Mouse (Mus musculus) central nervous system, embryonic 11.5 days (tissue): ENCODE data around the gene Il15. TPM values are rescaled to one million over a fixed set of nuclear protein-coding genes. Genes with fewer than 3 reads are reported as not detected.

Source experiments
- polyA plus RNA-seq: library from polyadenylated mRNA; depleted of rRNA; stranded (reverse); fragments of >200 nt; gene quantifications from 2 replicates; pipeline ENCODE4 v1.2.3, GENCODE M21; 2012; rRNA removed

The Il15 gene
- 1.6 and 2.4 TPM in 2 replicates for polyA plus RNA-seq

GRCm38 (mm10) chr8:82402686-82403330 is at the start of gene Il15:
Il15 (minus strand) TSS chr8:82403222.

